Mouse (Mus musculus) CH12.LX (cell line): Measurements from ENCODE around the gene Lifr.

Source experiments
- BHLHE40 ChIP-seq: IDR thresholded peaks from 2 replicates; pipeline ENCODE4 v1.6.1; 2011; ENCODE audit warnings: mild to moderate bottlenecking, low read depth, low read length, improper control_type of control experiment
- EP300 ChIP-seq: IDR thresholded peaks from 2 replicates; pipeline ENCODE4 v1.6.1; 2011; ENCODE audit warnings: low read length, improper control_type of control experiment
- HCFC1 ChIP-seq: IDR thresholded peaks from 2 replicates; pipeline ENCODE4 v1.6.1; 2012; ENCODE audit warnings: low read depth, mild to moderate bottlenecking, inconsistent platforms, low read length, improper control_type of control experiment
- POLR2A ChIP-seq: IDR thresholded peaks from 2 replicates; pipeline ENCODE4 v1.6.1; 2011; ENCODE audit warnings: low read depth, mild to moderate bottlenecking, improper control_type of control experiment, low read length
- RCOR1 ChIP-seq: conservative IDR thresholded peaks from 2 replicates; pipeline ENCODE4 v1.6.1; 2012; ENCODE audit warnings: low read depth, mild to moderate bottlenecking, inconsistent platforms, low read length, improper control_type of control experiment
- SMC3 ChIP-seq: IDR thresholded peaks from 2 replicates; pipeline ENCODE4 v1.6.1; 2011; ENCODE audit warnings: low read depth, low read length, improper control_type of control experiment
- USF2 ChIP-seq: conservative IDR thresholded peaks from 2 replicates; pipeline ENCODE4 v1.6.1; 2011; ENCODE audit warnings: low read depth, low read length, improper control_type of control experiment

DNA sequence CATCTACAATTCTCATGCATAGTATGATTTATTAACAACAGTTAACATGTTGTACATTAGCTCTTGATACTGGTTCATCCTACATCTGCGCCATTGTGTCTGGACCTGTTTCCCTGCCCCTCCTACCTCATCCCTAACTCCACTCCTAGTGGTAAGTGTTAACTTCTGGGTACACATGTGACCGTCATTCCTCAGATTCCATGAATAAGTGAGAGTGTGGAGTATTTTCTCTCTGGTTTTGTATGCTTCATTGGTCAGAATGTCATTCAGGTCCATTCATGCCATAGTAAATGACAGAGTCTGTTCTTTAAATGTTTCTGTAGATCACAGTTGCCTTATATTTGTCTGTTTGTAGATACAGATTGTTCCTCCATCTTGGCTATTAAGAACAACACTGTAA is 12.6 kb downstream of the Lifr start:
- TF ChIP-seq POLR2A (no peak), USF2 (no peak), BHLHE40 (no peak), EP300 (no peak), RCOR1 (no peak), HCFC1 (no peak), SMC3 (no peak)
